Mouse (Mus musculus) heart, adult 2 months (tissue): ENCODE measurements around the gene Rpl9-ps6.

Source experiments
- CTCF ChIP-seq: fragments of 200-600 bp; IDR thresholded peaks from 2 replicates; pipeline ENCODE4 v1.8.1; 2022; ENCODE audit warnings: antibody characterized with exemption, mild to moderate bottlenecking, moderate library complexity
- POLR2A ChIP-seq: fragments of 200-500 bp; IDR thresholded peaks from 2 replicates; pipeline ENCODE4 v1.6.1; 2011; ENCODE audit warnings: mild to moderate bottlenecking, low read depth, low read length, control low read depth; ENCODE audit not compliant: insufficient read depth

DNA sequence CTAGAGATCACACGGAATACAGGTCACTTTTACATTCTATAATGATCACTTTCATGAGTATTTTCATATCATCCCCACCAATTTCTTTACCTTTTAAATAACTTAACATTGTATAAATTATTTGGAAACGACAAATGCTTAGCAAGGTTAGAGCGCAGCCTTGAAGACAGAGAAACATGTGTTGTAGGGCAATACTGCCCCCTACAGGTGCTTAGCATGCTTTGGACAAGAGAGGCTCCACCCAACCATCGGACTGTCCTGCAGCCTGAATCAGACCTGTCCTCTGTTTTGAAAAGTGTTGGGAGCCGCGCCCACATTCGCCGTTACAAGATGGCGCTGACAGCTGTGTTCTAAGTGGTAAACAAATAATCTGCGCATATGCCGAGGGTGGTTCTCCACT, 24.8 kb downstream of the Rpl9-ps6 start:
- TF ChIP-seq CTCF (peak; percentile 73), POLR2A (no peak)
